Mouse (Mus musculus) liver, embryonic 15.5 days (tissue): ENCODE results near the gene Necap2. TPM values are rescaled to one million over a fixed set of nuclear protein-coding genes. Genes with fewer than 3 reads are reported as not detected.

Experiments used
- ATAC-seq: fragments of 200-750 bp; cut with Nextera tagmentation; 2 replicates; pipeline ENCODE4 v1.8.0; 2017; ENCODE audit warnings: moderate number of reproducible peaks, mild to moderate bottlenecking, moderate library complexity; ENCODE audit not compliant: insufficient read depth
- H3K27ac ChIP-seq: fragments of 300-500 bp; sonication (generic); replicated peaks from 2 replicates; pipeline ENCODE4 v1.5.1; 2015; ENCODE audit warnings: mild to moderate bottlenecking, inconsistent platforms
- H3K27me3 ChIP-seq: fragments of 300-500 bp; sonication (generic); 2 replicates; pipeline ENCODE4 v1.6.1; 2015; ENCODE audit warnings: mild to moderate bottlenecking, inconsistent platforms
- H3K36me3 ChIP-seq: fragments of 300-500 bp; sonication (generic); replicated peaks from 2 replicates; pipeline ENCODE4 v1.6.1; 2015; ENCODE audit warnings: moderate library complexity, mild to moderate bottlenecking, inconsistent platforms
- H3K4me1 ChIP-seq: fragments of 300-500 bp; sonication (generic); replicated peaks from 2 replicates; pipeline ENCODE4 v1.6.1; 2015; ENCODE audit warnings: inconsistent platforms
- H3K4me2 ChIP-seq: fragments of 300-500 bp; sonication (generic); 2 replicates; pipeline ENCODE4 v1.6.1; 2015; ENCODE audit warnings: moderate library complexity, mild to moderate bottlenecking, inconsistent platforms
- H3K4me3 ChIP-seq: fragments of 300-500 bp; sonication (generic); replicated peaks from 2 replicates; pipeline ENCODE4 v1.5.1; 2015; ENCODE audit warnings: mild to moderate bottlenecking, inconsistent platforms
- H3K9ac ChIP-seq: fragments of 300-500 bp; sonication (generic); 2 replicates; pipeline ENCODE4 v1.6.1; 2015; ENCODE audit warnings: moderate library complexity, mild to moderate bottlenecking, inconsistent platforms
- H3K9me3 ChIP-seq: fragments of 300-500 bp; sonication (generic); replicated peaks from 2 replicates; pipeline ENCODE4 v1.6.1; 2016; ENCODE audit warnings: inconsistent platforms
- WGBS: fragments of 180-500 bp; shearing (Covaris S2); methylation state at CpG from one replicate; pipeline ENCODE4 v1.1.7; 2015; ENCODE audit warnings: mixed read lengths; ENCODE audit not compliant: insufficient replicate concordance; 5-methylcytosine and 5-hydroxymethylcytosine counted together
- polyA plus RNA-seq: library from polyadenylated mRNA; unstranded; fragments of >200 nt; fragmentation: Nextera tagmentation; extraction: Ambion mirVana; gene quantifications from 2 replicates; pipeline ENCODE4 v1.2.1, GENCODE M21; 2015

Gene Necap2
- polyA plus RNA-seq = 97.2 and 98.6 TPM in 2 replicates

GRCm38 (mm10) chr4:141077681-141078509 lies at the start of gene Necap2:
Gene Necap2 (minus strand): TSS chr4:141078357.
- Histone ChIP-seq H3K4me1 (peaks cover 50% of the 10 kb centered on the region), H3K9ac (peak within 1 kb of the TSS; percentile 83), H3K9me3 (no peaks in the 10 kb centered on the region), H3K27me3 (no peaks in the 10 kb centered on the region), H3K27ac (peak within 1 kb of the TSS; percentile 93), H3K36me3 (peaks cover 24% of the 10 kb centered on the region), H3K4me2 (peak within 1 kb of the TSS; percentile 80), H3K4me3 (peak within 1 kb of the TSS; percentile 98)
- peak; percentile 79 for ATAC-seq
- WGBS = under 1% methylated on average over 67 of the region's 67 CpGs

- 31% methylated on average over 1 of the region's 1 CpGs for whole genome bisulfite sequencing
- H3K27me3 ChIP-seq = no peaks in the 10 kb centered on the region
- H3K27ac ChIP-seq = no peak overlapping the region
- no peak overlapping the region for H3K4me2 ChIP-seq
- H3K4me1 ChIP-seq = peaks cover 49% of the 10 kb centered on the region
- no peak overlapping the region for H3K4me3 ChIP-seq
- H3K9me3 ChIP-seq = no peaks in the 10 kb centered on the region
- no peak overlapping the region for H3K9ac ChIP-seq
- H3K36me3 ChIP-seq = peaks cover 24% of the 10 kb centered on the region
- no peak for ATAC-seq
Observed at GRCm38 (mm10) chr4:141123065-141123464, 44.9 kb upstream of the Necap2 start.

GRCm38 (mm10) chr4:141122663-141123062 lies 44.5 kb upstream of the Necap2 start:
- Histone ChIP-seq H3K4me2 (no peak overlapping the region), H3K4me3 (no peak overlapping the region), H3K4me1 (peaks cover 49% of the 10 kb centered on the region), H3K27me3 (no peaks in the 10 kb centered on the region), H3K27ac (no peak overlapping the region), H3K9ac (no peak overlapping the region), H3K9me3 (no peaks in the 10 kb centered on the region), H3K36me3 (peaks cover 28% of the 10 kb centered on the region)
- WGBS = 70% methylated on average over 7 of the region's 7 CpGs
- no peak for ATAC-seq

GRCm38 (mm10) chr4:141120700-141121099 lies 42.5 kb upstream of the Necap2 start:
- ATAC-seq = 0 out of 2 replicates have a peak, but pooled peaks have one; percentile 12
- H3K9me3 ChIP-seq = no peaks in the 10 kb centered on the region
- 41% methylated on average over 11 of the region's 11 CpGs for WGBS
- H3K36me3 ChIP-seq = peaks cover 48% of the 10 kb centered on the region
- peaks cover 46% of the 10 kb centered on the region for H3K4me1 ChIP-seq
- no peak overlapping the region for H3K4me3 ChIP-seq
- no peak overlapping the region for H3K27ac ChIP-seq
- no peaks in the 10 kb centered on the region for H3K27me3 ChIP-seq
- H3K9ac ChIP-seq = no peak overlapping the region
- no peak overlapping the region for H3K4me2 ChIP-seq

- 70% methylated on average over 4 of the region's 4 CpGs for WGBS
- Histone ChIP-seq H3K4me2 (no peak overlapping the region), H3K4me3 (no peak overlapping the region), H3K9ac (no peak overlapping the region), H3K4me1 (peaks cover 34% of the 10 kb centered on the region), H3K9me3 (no peaks in the 10 kb centered on the region), H3K27me3 (no peaks in the 10 kb centered on the region), H3K36me3 (peaks cover 65% of the 10 kb centered on the region), H3K27ac (no peak overlapping the region)
- no peak for ATAC-seq
Observed at GRCm38 (mm10) chr4:141118691-141119090, 40.5 kb upstream of the Necap2 start.

GRCm38 (mm10) chr4:141115398-141115797 lies 37.2 kb upstream of the Necap2 start:
- peak; percentile 19; the same call in 1 of the 2 replicates for ATAC-seq
- Histone ChIP-seq H3K27me3 (no peaks in the 10 kb centered on the region), H3K4me1 (peaks cover 11% of the 10 kb centered on the region), H3K4me3 (no peak overlapping the region), H3K9ac (no peak overlapping the region), H3K4me2 (no peak overlapping the region), H3K36me3 (peaks cover 83% of the 10 kb centered on the region), H3K27ac (no peak overlapping the region), H3K9me3 (no peaks in the 10 kb centered on the region)
- WGBS = 76% methylated on average over 8 of the region's 8 CpGs

- H3K4me3 ChIP-seq = no peak overlapping the region
- no peaks in the 10 kb centered on the region for H3K9me3 ChIP-seq
- H3K4me1 ChIP-seq = peaks cover 6% of the 10 kb centered on the region
- no peak overlapping the region for H3K4me2 ChIP-seq
- ATAC-seq = no peak
- peaks cover 85% of the 10 kb centered on the region for H3K36me3 ChIP-seq
- WGBS = 91% methylated on average over 6 of the region's 6 CpGs
- H3K27ac ChIP-seq = no peak overlapping the region
- H3K27me3 ChIP-seq = no peaks in the 10 kb centered on the region
- H3K9ac ChIP-seq = no peak overlapping the region
Observed at GRCm38 (mm10) chr4:141114521-141114981, 36.4 kb upstream of the Necap2 start.

GRCm38 (mm10) chr4:141113831-141114230 lies 35.7 kb upstream of the Necap2 start:
- H3K9me3 ChIP-seq = no peaks in the 10 kb centered on the region
- no peaks in the 10 kb centered on the region for H3K27me3 ChIP-seq
- H3K4me1 ChIP-seq = peaks cover 3% of the 10 kb centered on the region; the same call in 1 of the 2 replicates
- no peak overlapping the region for H3K4me3 ChIP-seq
- no peak for ATAC-seq
- no peak overlapping the region for H3K9ac ChIP-seq
- no peak overlapping the region for H3K27ac ChIP-seq
- H3K36me3 ChIP-seq = peaks cover 82% of the 10 kb centered on the region
- 72% methylated on average over 7 of the region's 7 CpGs for WGBS
- H3K4me2 ChIP-seq = no peak overlapping the region

- no peak overlapping the region for H3K4me2 ChIP-seq
- peaks cover 30% of the 10 kb centered on the region for H3K36me3 ChIP-seq
- no peak overlapping the region for H3K27ac ChIP-seq
- H3K9me3 ChIP-seq = no peaks in the 10 kb centered on the region
- H3K9ac ChIP-seq = no peak overlapping the region
- H3K4me1 ChIP-seq = no peaks in the 10 kb centered on the region
- no peak for ATAC-seq
- no peaks in the 10 kb centered on the region for H3K27me3 ChIP-seq
- no peak overlapping the region for H3K4me3 ChIP-seq
- WGBS = 51% methylated on average over 10 of the region's 10 CpGs
Observed at GRCm38 (mm10) chr4:141108196-141108732, 30.1 kb upstream of the Necap2 start.

GRCm38 (mm10) chr4:141106526-141107183 lies 28.5 kb upstream of the Necap2 start:
- H3K9me3 ChIP-seq = no peaks in the 10 kb centered on the region
- H3K36me3 ChIP-seq = peaks cover 15% of the 10 kb centered on the region
- ATAC-seq = no peak
- no peak overlapping the region for H3K9ac ChIP-seq
- H3K27me3 ChIP-seq = no peaks in the 10 kb centered on the region
- H3K4me2 ChIP-seq = no peak overlapping the region
- no peak overlapping the region for H3K4me3 ChIP-seq
- no peak overlapping the region for H3K27ac ChIP-seq
- WGBS = 74% methylated on average over 16 of the region's 16 CpGs
- no peaks in the 10 kb centered on the region for H3K4me1 ChIP-seq

GRCm38 (mm10) chr4:141101855-141102254 lies 23.7 kb upstream of the Necap2 start:
- no peaks in the 10 kb centered on the region for H3K36me3 ChIP-seq
- no peaks in the 10 kb centered on the region for H3K27me3 ChIP-seq
- H3K4me3 ChIP-seq = no peak overlapping the region
- peaks cover 21% of the 10 kb centered on the region for H3K4me1 ChIP-seq
- no peak overlapping the region for H3K27ac ChIP-seq
- no peak overlapping the region for H3K4me2 ChIP-seq
- no peaks in the 10 kb centered on the region for H3K9me3 ChIP-seq
- 48% methylated on average over 6 of the region's 6 CpGs for WGBS
- ATAC-seq = no peak
- H3K9ac ChIP-seq = no peak overlapping the region
